Mouse (Mus musculus): ENCODE data around the gene Elovl6.

GRCm38 (mm10) chr3:129650293-129650612 is 118.1 kb downstream of the Elovl6 start:
- TF ChIP-seq POLR2AphosphoS5 (IDR thresholded peaks at IDR 0.05; ENCODE audit: borderline replicate concordance, low read depth, low read length) = no peak
- TF ChIP-seq TAL1 (IDR thresholded peaks at IDR 0.05; ENCODE audit: low read length) = no peak
- no peak for TF ChIP-seq SIN3A (IDR thresholded peaks at IDR 0.05; ENCODE audit: low read length)
- no peak for TF ChIP-seq POLR2A (IDR thresholded peaks at IDR 0.05; ENCODE audit: control insufficient read depth in 1 of 2, insufficient read depth in 1 of 2, low read depth in 1 of 2, low read length in 2 of 2, poor library complexity in 1 of 2)
- no peak for TF ChIP-seq GATA1 (IDR thresholded peaks at IDR 0.05; ENCODE audit: low read depth, low read length)
- no peak for TF ChIP-seq KAT2A (conservative IDR thresholded peaks at IDR 0.05; ENCODE audit: low read depth, low read length)
- no peak for TF ChIP-seq CTCF (IDR thresholded peaks at IDR 0.05 in 2 of 3, conservative IDR thresholded peaks at IDR 0.05 in 1 of 3; ENCODE audit: control insufficient read depth in 1 of 3, insufficient read depth in 1 of 3, low read depth in 2 of 3, low read length in 3 of 3, poor library complexity in 1 of 3, severe bottlenecking in 1 of 3)

Data from MEL (cell line).